Mouse (Mus musculus) liver, postnatal 0 days (tissue): Measurements from ENCODE around the gene Hist1h4h.

ENCODE experiments used
- CTCF ChIP-seq: sonication (generic); IDR thresholded peaks from 2 replicates; pipeline ENCODE4 v1.5.1; 2016; ENCODE audit warnings: antibody characterized with exemption, low read depth
- EP300 ChIP-seq: IDR thresholded peaks from 2 replicates; pipeline ENCODE4 v1.6.1; 2016; ENCODE audit warnings: antibody characterized with exemption, low read depth, mild to moderate bottlenecking

GRCm38 (mm10) chr13:23534368-23535131 is 3.7 kb downstream of the Hist1h4h start:
- TF ChIP-seq CTCF (no peak), EP300 (no peak; the same call in none of the 2 replicates)
